Mouse (Mus musculus): ENCODE data around the gene Zfp213.

GRCm38 (mm10) chr17:23600641-23601622, 36.9 kb upstream of the Zfp213 start, which contains the start of gene Zscan10:
- no peak for TF ChIP-seq CTCF (conservative IDR thresholded peaks at IDR 0.05; ENCODE audit: low read length)
- TF ChIP-seq POU5F1 (IDR thresholded peaks at IDR 0.05; ENCODE audit: borderline replicate concordance, low read length), result peak; percentile 78; the same call in 1 of the 2 replicates
